Mouse (Mus musculus): Measurements from ENCODE around the gene Mark2. TPM values are rescaled to one million over a fixed set of nuclear protein-coding genes. Genes with fewer than 3 reads are reported as not detected.

Gene Mark2
- polyA plus RNA-seq, 1 experiment from 2014 or later: 58.4 TPM

DNA sequence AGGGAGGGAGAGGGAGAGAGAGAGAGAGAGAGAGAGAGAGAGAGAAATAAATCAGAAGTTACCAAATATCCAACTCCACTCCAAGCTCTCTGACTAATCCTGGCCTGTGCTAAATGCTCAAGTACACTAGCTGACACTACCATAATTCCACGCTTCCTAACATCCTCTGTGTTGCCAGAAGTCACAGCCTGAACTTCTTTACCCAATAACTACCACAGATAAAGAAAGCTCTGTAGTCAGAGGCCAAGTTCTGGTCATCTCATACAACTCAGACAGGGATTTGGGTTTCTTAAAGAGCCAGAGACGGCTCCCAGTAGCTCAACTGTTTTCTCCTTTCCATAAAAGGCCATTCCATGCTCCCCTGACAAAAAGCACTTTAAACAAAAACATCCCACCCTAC is 36.9 kb downstream of the Mark2 start:
- DNase-seq (ENCODE audit: low spot score) (no peak), ATAC-seq (ENCODE audit: insufficient read depth, low FRiP score, low TSS enrichment) (no peak)
- Histone ChIP-seq H3K4me3 (ENCODE audit: low read depth, low read length) (no peak overlapping the region), H3K4me1 (ENCODE audit: control insufficient read depth, insufficient read depth, low read length) (peaks cover 12% of the 10 kb centered on the region), H3K27ac (ENCODE audit: low read depth, low read length) (no peak overlapping the region), H3K9ac (ENCODE audit: low read length) (no peak overlapping the region), H3K27me3 (ENCODE audit: control insufficient read depth, insufficient read depth, low read length) (no peaks in the 10 kb centered on the region), H3K9me3 (ENCODE audit: control insufficient read depth, low read length) (no peaks in the 10 kb centered on the region), H3K4me2 (ENCODE audit: low read depth) (no peak overlapping the region), H3K36me3 (ENCODE audit: control insufficient read depth, insufficient read depth, low read length) (no peaks in the 10 kb centered on the region)
- WGBS: 67% methylated on average over 2 of the region's 2 CpGs

DNA sequence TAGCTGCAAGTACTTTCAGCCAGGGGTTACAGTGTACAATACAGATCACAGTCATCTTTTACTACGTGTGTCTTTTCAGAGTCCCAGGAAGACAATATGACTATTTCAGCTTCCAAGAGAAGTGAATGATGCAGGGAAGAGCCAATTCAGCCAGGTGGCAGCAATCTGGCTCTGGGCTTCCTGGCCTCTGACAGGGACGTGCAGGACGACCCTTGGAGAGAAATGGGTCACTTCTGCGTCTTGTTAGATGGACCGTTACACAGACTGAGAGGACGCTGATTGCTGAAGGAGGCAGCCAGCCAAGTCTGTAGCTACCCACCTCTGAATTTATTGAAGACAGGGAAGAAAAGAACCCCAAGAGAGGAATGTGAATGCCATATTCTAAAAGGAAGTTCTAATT is 37.9 kb downstream of the Mark2 start:
- Histone ChIP-seq H3K27ac (ENCODE audit: low read depth, low read length) (no peak overlapping the region), H3K4me2 (ENCODE audit: low read depth) (no peak overlapping the region), H3K9ac (ENCODE audit: low read length) (no peak overlapping the region), H3K9me3 (ENCODE audit: control insufficient read depth, low read length) (no peaks in the 10 kb centered on the region), H3K4me1 (ENCODE audit: control insufficient read depth, insufficient read depth, low read length) (peaks cover 11% of the 10 kb centered on the region), H3K36me3 (ENCODE audit: control insufficient read depth, insufficient read depth, low read length) (no peaks in the 10 kb centered on the region), H3K4me3 (ENCODE audit: low read depth, low read length) (no peak overlapping the region), H3K27me3 (ENCODE audit: control insufficient read depth, insufficient read depth, low read length) (no peaks in the 10 kb centered on the region)
- 68% methylated on average over 6 of the region's 6 CpGs for WGBS
- ATAC-seq (ENCODE audit: insufficient read depth, low FRiP score, low TSS enrichment): no peak
- no peak for DNase-seq (ENCODE audit: low spot score)

DNA sequence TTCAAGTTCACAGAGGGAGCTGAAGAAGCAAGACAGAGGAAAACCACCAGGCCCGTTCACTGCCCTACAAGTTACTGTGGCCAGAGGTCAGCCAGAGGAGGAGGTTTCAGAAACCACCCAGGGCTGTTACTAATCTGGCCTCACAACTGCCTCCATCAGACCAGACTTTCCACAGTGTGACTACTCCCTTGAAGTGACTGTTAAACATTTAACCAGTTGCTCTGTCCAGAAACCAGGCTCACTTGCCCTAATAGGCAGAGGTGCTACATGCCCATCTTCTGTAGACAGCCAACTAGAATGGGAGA is 39.2 kb downstream of the Mark2 start:
- no peak overlapping the region for H3K27ac ChIP-seq (ENCODE audit: low read depth, low read length)
- WGBS: 93% methylated on average over 1 of the region's 1 CpGs

DNA sequence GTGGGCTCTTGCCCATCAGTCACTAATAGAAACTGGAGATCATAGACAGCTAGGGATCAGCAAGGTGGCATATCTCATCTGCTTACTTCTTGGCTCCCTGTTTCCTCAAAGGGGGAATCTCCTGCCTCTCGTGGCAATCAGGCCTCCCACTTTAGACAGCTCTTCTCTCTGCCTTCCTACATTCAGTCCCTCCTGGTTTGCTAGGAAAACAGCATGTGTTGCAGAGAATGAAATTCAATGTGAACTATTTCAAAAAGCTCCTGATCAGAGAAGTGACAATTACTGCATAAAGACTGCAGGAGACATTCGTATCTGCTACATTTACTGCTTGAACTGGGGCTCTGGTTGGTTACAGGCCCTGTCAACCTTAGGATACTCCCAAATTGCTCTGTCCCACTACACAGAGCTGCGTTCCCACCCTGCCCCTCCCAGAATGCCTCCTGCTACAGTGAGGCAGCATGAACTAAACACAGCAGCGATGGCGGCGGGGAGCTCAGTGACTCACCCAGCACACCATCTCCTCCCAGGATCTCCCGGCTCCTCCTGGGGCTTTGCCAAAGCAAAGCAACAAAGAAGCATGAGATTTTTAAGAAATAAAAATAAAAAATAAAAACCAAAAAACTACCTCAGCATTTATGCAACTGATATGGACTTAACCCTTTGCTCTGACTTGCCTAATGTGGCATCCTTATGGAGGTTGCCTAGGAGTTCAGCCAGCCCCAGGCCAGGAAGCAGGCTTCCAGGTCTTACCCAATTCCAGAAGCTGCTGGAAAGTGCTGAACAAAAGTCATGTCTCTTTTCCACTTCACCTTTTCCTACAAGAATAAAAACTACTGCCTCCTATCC is 39.8 kb downstream of the Mark2 start:
- Histone ChIP-seq H3K4me1 (ENCODE audit: control insufficient read depth, insufficient read depth, low read length) (no peaks in the 10 kb centered on the region), H3K36me3 (ENCODE audit: control insufficient read depth, insufficient read depth, low read length) (no peaks in the 10 kb centered on the region), H3K27ac (ENCODE audit: low read depth, low read length) (no peak overlapping the region), H3K4me2 (ENCODE audit: low read depth) (no peak overlapping the region), H3K9ac (ENCODE audit: low read length) (no peak overlapping the region), H3K27me3 (ENCODE audit: control insufficient read depth, insufficient read depth, low read length) (no peaks in the 10 kb centered on the region), H3K9me3 (ENCODE audit: control insufficient read depth, low read length) (no peaks in the 10 kb centered on the region), H3K4me3 (ENCODE audit: low read depth, low read length) (no peak overlapping the region)
- WGBS: 87% methylated on average over 7 of the region's 7 CpGs
- DNase-seq (ENCODE audit: low spot score) (no peak), ATAC-seq (ENCODE audit: insufficient read depth, low FRiP score, low TSS enrichment) (no peak)

More for the DNA sequence above, 39.2 kb downstream of the Mark2 start:
- H3K9me3 ChIP-seq (ENCODE audit: control insufficient read depth, low read length): no peaks in the 10 kb centered on the region
- H3K27me3 ChIP-seq (ENCODE audit: control insufficient read depth, insufficient read depth, low read length): no peaks in the 10 kb centered on the region
- ATAC-seq (ENCODE audit: insufficient read depth, low FRiP score, low TSS enrichment) (no peak), DNase-seq (ENCODE audit: low spot score) (no peak)
- H3K4me3 ChIP-seq (ENCODE audit: low read depth, low read length): no peak overlapping the region
- H3K36me3 ChIP-seq (ENCODE audit: control insufficient read depth, insufficient read depth, low read length): no peaks in the 10 kb centered on the region
- no peaks in the 10 kb centered on the region for H3K4me1 ChIP-seq (ENCODE audit: control insufficient read depth, insufficient read depth, low read length)
- H3K9ac ChIP-seq (ENCODE audit: low read length): no peak overlapping the region
- H3K4me2 ChIP-seq (ENCODE audit: low read depth): no peak overlapping the region

GRCm38 (mm10) chr19:7300078-7300477 is 41.6 kb downstream of the Mark2 start:
- Histone ChIP-seq H3K4me2 (ENCODE audit: low read depth) (no peak overlapping the region), H3K27me3 (ENCODE audit: control insufficient read depth, insufficient read depth, low read length) (no peaks in the 10 kb centered on the region), H3K36me3 (ENCODE audit: control insufficient read depth, insufficient read depth, low read length) (no peaks in the 10 kb centered on the region), H3K4me3 (ENCODE audit: low read depth, low read length) (no peak overlapping the region), H3K27ac (ENCODE audit: low read depth, low read length) (no peak overlapping the region), H3K9me3 (ENCODE audit: control insufficient read depth, low read length) (no peaks in the 10 kb centered on the region), H3K9ac (ENCODE audit: low read length) (no peak overlapping the region), H3K4me1 (ENCODE audit: control insufficient read depth, insufficient read depth, low read length) (no peaks in the 10 kb centered on the region)
- ATAC-seq (ENCODE audit: insufficient read depth, low FRiP score, low TSS enrichment): no peak
- no peak for DNase-seq (ENCODE audit: low spot score)
- 100% methylated on average over 1 of the region's 1 CpGs for WGBS

- ATAC-seq (ENCODE audit: insufficient read depth, low FRiP score, low TSS enrichment) (no peak), DNase-seq (ENCODE audit: low spot score) (no peak)
- Histone ChIP-seq H3K36me3 (ENCODE audit: control insufficient read depth, insufficient read depth, low read length) (no peaks in the 10 kb centered on the region), H3K4me1 (ENCODE audit: control insufficient read depth, insufficient read depth, low read length) (no peaks in the 10 kb centered on the region), H3K9me3 (ENCODE audit: control insufficient read depth, low read length) (no peaks in the 10 kb centered on the region), H3K4me2 (ENCODE audit: low read depth) (no peak overlapping the region), H3K9ac (ENCODE audit: low read length) (no peak overlapping the region), H3K4me3 (ENCODE audit: low read depth, low read length) (no peak overlapping the region), H3K27me3 (ENCODE audit: control insufficient read depth, insufficient read depth, low read length) (no peaks in the 10 kb centered on the region), H3K27ac (ENCODE audit: low read depth, low read length) (no peak overlapping the region)
Measured at GRCm38 (mm10) chr19:7299052-7299451, 42.6 kb downstream of the Mark2 start.

- 96% methylated on average over 4 of the region's 4 CpGs for WGBS
- H3K4me3 ChIP-seq (ENCODE audit: low read depth, low read length): no peak overlapping the region
- no peaks in the 10 kb centered on the region for H3K36me3 ChIP-seq (ENCODE audit: control insufficient read depth, insufficient read depth, low read length)
- H3K9me3 ChIP-seq (ENCODE audit: control insufficient read depth, low read length): no peaks in the 10 kb centered on the region
- peaks cover 5% of the 10 kb centered on the region; the same call in 1 of the 2 replicates for H3K4me1 ChIP-seq (ENCODE audit: control insufficient read depth, insufficient read depth, low read length)
- no peak overlapping the region for H3K4me2 ChIP-seq (ENCODE audit: low read depth)
- H3K27me3 ChIP-seq (ENCODE audit: control insufficient read depth, insufficient read depth, low read length): no peaks in the 10 kb centered on the region
- H3K9ac ChIP-seq (ENCODE audit: low read length): no peak overlapping the region
- no peak for DNase-seq (ENCODE audit: low spot score)
- no peak for ATAC-seq (ENCODE audit: insufficient read depth, low FRiP score, low TSS enrichment)
- H3K27ac ChIP-seq (ENCODE audit: low read depth, low read length): no peak overlapping the region
Measured at GRCm38 (mm10) chr19:7295959-7296358, 45.7 kb downstream of the Mark2 start.

DNA sequence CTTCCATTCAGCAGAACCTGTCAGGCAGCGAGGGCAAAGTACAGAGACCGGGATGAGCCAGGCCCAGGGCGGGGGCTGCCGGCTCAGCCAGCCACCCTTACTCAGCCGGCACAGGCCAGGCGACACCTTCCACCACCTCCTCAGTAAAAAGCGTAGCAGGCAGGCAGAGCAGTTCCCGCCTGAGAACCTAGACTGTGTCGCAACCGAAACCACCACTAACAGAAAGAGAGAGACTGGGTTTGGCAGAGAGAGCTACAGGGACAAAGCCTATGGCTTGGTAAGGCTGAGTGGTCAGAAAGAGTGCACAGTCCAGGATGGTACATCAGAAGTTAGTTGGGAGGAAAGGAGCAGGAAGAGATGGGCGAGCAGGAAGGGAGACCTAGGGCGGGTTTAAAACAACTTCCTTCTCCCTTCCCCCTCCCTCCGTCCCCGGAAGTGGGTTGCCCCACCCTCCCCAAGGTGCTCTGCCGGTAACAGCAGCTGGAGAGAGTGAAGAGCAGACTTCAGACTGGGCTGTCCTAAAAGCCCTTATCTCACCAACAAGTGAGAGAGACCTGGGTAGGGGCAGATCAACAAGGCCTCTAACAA is 46.5 kb downstream of the Mark2 start:
- H3K4me3 ChIP-seq (ENCODE audit: low read depth, low read length): no peak overlapping the region
- ATAC-seq (ENCODE audit: insufficient read depth, low FRiP score, low TSS enrichment) (no peak), DNase-seq (ENCODE audit: low spot score) (no peak)
- peaks cover 5% of the 10 kb centered on the region; the same call in 1 of the 2 replicates for H3K4me1 ChIP-seq (ENCODE audit: control insufficient read depth, insufficient read depth, low read length)
- no peak overlapping the region for H3K9ac ChIP-seq (ENCODE audit: low read length)
- H3K9me3 ChIP-seq (ENCODE audit: control insufficient read depth, low read length): no peaks in the 10 kb centered on the region
- no peak overlapping the region for H3K4me2 ChIP-seq (ENCODE audit: low read depth)
- WGBS: 68% methylated on average over 15 of the region's 15 CpGs
- H3K36me3 ChIP-seq (ENCODE audit: control insufficient read depth, insufficient read depth, low read length): no peaks in the 10 kb centered on the region
- no peak overlapping the region for H3K27ac ChIP-seq (ENCODE audit: low read depth, low read length)
- H3K27me3 ChIP-seq (ENCODE audit: control insufficient read depth, insufficient read depth, low read length): no peaks in the 10 kb centered on the region
